Mouse (Mus musculus) testis, postnatal 14 days (tissue): ENCODE measurements around the gene Adcy9.

ENCODE experiments used
- DNase-seq: peaks from one replicate; pipeline ENCODE4 v3.0.0; 2021; ENCODE audit warnings: low spot score

Gene Adcy9

DNA sequence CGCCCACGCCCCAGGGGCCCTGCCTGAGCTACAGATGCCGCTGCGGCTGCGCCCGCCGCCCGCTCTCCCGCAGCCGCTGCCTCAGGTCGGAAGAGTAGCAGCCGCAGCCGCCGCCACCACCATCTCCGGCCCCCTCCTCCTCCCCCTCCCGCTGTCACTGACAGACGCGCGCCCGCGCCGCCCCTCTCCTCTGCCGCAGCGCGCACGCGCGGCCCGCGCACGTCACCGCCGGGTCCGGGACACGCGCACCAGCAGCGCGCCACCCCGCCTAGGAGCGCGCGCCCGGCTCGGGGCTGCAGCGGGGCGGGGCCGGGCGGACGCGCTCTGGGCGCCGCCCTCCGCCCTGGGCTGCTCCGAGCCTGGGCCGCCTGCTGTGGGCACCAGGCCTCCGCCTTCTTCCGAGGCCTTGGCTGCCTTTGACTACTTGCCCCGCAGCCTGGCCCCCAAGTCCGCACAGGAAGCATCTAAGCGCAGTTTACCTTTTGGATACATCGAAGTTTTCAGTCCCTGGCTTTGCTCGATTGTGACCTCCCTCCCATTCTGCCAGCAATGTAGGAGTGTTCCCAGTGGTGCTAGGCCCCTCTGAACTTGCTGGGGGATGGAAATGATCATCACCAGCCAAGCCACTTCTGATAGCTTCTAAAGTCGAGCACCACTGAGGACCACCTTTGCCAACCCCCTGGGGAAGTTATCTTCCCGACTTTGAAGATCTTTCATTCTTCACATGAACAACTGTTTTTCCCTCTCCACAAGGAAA, at the start of gene Adcy9:
Adcy9 (minus strand) TSS at position 201 of the 757 bp plus-strand sequence.
- DNase-seq, result peak; percentile 87

DNA sequence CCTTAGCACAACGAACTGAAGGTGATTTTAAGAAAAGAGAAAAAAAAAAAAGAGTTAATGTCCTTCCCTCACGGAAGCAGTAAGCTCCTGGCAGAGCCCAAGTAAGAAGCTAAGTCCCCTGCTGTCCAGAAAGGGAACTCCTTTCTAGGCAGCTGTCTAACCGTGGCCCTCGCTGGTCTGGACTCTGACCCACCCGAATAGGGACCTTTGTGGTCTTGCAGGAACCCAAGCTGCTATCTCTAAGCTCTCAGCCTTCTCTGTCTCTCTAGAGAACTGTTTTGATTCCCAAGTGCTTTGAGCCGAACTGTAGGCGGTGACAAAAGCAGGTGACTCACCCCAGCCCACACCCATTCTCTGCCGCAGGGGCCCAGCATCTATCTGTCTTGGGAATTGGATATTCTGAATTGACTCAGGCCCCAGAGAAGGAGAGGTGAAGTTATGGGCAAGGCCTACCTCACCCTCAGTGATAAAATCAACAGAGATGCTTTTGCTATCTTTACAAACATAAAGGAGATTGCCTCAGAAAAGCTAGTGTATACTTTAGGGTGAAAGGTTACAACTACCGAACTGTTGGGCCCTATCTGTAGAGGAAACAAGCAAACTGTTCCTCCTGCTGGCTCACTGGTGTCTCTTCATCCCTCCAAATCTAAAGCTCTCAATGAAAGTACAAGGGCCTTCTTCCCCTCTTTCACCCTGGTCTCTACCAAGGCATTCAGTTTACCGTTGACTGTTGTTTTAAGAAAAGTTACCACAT, 49.5 kb upstream of the Adcy9 start:
- no peak for DNase-seq

DNA sequence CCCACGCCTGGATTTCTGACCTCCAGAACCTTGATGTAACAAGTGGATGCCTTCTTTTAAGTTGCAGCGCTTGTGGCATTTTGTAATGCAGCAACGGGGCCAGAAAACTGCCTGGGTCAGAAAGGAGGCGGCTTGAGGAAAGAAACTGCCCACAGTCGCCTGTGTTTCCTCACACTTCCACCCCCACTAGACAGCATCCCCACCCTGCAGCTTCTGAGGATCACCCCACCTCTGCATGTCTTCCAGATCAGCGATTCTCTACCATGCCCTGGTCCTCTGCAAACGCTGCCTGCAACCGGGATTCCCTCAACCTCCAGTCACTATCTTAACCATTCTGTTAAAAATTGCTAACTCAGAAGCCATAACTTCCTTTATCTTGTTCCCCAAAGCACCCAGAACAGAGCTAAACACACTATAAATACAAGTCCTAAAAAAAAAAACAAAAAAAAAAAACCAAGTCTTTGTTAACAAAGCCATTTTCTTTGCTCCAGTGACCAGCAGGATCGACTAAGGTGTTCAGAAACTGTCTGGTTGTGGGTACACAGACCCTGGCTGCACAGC, 44.3 kb upstream of the Adcy9 start:
- no peak for DNase-seq

GRCm38 (mm10) chr16:4457927-4458326, 37.6 kb upstream of the Adcy9 start:
- no peak for DNase-seq

- DNase-seq, result no peak
These were observed 36.1 kb upstream of the Adcy9 start for GRCm38 (mm10) chr16:4456391-4456790.

DNA sequence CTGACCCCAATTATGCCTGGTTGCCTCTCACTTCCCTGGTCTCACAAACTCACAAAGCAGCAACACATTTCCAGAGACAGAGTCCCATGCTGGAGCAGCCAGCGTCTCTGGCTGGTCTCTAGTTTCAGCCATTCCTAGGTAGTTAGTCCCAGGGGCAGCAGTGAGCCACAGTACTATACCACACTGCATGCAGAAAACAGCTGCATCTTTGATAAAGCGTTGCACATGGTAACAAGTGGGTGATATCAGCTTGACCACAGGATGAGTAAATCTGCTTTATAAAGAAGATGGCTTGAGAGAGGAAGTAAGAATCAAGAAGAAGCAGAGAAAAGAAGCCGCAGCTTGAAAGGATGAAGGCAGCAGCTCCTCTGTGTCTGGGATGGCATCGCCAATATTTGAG, 35.4 kb upstream of the Adcy9 start:
- DNase-seq, result no peak

GRCm38 (mm10) chr16:4454563-4454962, 34.3 kb upstream of the Adcy9 start:
- no peak for DNase-seq

DNA sequence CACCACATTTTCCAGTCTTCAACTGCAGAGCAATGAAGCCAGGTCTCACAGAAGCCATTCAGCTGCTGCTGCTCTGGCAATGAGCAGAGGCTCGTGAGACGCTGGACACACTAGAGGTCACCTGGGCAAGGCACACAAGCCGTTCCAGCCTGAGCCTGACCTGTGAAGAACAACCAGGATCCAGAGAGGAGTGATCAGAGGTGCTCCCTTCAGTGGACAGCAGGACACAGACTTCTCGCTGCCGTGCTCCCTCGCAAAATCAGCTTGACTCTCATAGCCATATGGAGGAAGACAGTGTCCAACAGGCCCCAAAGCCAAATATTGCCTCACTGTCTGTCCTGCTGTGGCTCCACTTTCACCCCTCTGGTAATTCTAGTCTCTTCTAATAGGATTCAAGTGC, 29.1 kb upstream of the Adcy9 start:
- no peak for DNase-seq

DNA sequence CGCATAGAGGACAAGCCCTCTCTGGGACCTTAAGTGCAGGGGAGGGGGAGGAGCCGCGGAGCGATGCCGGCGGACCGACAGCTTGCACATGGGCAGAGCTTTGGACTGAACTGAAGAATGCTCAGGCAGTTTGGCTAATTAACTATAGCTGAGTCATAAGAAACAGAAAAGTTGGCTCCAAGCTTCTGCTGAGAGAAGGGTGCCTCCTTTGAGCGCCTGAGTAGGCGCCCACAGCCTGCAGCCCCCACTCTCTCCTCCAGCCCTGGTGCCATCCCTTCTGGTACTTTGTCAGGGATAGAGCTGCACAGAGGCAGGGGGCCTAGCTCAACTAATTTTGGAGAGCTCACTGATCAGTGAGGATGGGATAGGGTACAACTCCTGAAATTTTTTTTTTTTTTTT, 27.9 kb upstream of the Adcy9 start:
- no peak for DNase-seq

DNA sequence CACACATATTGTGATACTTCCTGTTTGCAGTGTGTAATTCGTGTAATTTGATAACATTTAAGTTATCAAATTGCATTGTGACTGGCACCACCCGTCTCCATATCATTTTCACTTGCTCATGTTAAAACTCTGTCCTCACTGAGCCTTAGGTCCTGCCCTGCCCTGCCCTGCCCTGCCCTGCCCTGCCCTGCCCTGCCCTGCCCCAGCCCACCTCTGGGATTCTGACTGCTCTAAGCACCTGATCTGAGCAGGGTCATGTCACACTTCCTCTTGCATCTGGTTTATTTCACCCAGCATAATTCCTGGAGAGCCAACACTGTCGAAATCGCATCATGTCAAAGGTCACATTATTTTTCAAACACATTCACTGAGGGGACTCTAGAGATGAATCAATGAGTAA, 26.1 kb upstream of the Adcy9 start:
- no peak for DNase-seq

- no peak for DNase-seq
These were observed 24.1 kb upstream of the Adcy9 start for GRCm38 (mm10) chr16:4444378-4444777.

DNA sequence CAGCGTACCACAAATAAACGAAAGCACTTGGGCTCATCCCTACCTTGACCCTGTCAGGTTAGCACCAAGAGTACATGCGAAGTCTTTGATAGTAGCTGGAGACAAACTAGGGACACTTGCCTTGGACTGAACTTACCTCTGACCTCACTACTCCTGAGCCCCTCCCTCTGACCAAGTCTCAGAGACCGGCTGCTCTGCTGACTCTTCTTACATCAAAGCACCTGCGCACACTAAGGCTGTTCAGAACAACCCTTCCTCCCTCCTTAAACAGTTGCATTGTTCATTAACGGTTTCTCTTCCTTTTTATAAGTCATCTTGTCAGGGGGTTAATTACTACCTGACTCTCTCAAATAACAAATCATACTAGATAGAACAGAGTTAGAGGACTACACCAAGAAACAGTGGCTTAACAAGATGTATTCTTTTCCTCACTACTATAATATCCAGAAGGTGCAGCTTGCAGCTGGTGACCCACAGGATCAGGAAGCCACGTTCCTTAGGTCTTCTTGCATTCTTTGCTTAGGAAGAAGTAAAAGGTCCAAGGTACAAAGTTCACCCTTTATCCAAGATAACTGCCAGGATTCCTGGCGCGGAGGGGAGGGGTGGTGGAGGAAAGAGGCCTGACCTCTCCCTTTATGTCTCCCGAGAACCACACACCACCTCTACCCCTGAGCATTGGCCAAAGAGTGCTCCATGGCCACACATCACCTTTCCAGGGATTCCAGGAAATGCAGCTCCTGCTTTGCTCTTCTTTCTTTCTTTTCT, 19.2 kb upstream of the Adcy9 start:
- DNase-seq, result no peak

DNA sequence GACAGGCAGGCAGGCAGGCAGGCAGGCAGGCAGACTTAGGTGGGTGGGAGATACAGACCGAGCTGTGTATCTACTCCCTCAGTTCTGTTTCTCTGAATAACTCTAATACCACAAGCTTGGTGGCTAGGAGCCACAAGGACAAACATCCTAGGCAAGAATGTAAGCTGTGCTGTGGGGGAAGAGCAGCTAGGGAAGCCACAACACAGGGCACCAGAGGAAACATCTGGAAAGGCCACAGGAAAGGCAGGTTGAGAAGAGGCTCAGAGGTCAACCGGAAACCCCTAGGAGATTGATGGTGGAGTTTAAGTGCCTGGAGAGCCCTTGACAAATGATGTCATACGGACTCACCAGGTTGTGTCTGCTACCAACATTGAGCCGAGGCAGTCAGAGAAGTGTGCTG, 16.4 kb upstream of the Adcy9 start:
- no peak for DNase-seq

DNA sequence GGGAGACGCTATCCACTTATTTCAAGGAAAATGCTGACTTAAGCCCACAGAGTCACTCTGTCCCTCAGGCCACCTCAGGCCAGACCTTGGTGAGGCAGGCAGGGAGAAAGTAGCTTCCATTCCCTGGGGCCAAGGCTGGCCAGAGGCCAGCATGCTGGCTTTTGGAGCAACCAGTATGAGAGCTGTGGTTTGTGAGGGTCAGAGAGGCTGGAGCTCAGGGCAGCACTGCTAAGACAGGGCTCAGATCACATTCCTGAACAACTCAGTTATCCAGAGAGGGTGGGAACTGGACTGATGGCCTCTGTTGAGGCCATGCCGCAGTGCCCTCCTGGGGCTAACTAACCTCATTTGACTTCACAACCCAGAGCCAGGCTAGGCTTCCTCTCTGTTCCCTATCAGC, 15.1 kb upstream of the Adcy9 start:
- no peak for DNase-seq

- DNase-seq, result no peak
These were observed 11.5 kb upstream of the Adcy9 start for GRCm38 (mm10) chr16:4431841-4432240.

- DNase-seq, result no peak
These were observed 10.7 kb upstream of the Adcy9 start for GRCm38 (mm10) chr16:4431013-4431412.

DNA sequence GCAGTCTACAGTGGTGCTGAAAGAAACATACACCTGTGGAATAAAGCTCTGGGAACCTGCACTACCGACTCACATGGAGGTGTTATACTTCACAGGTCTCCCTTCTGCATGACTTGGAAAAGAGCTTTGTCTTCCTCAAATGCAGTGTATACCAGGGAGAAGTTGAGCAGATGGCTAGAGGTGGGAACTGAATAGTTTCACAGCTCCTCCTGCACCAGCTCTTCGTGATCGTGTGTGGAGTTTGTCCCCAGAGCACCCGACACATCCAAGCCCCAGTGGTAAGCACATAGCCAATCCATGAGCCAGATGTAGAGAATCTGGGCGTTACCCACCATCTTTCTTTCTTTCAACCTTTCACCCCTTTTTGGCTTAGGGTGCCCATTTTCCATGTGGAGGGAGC, 9.9 kb upstream of the Adcy9 start:
- no peak for DNase-seq

DNA sequence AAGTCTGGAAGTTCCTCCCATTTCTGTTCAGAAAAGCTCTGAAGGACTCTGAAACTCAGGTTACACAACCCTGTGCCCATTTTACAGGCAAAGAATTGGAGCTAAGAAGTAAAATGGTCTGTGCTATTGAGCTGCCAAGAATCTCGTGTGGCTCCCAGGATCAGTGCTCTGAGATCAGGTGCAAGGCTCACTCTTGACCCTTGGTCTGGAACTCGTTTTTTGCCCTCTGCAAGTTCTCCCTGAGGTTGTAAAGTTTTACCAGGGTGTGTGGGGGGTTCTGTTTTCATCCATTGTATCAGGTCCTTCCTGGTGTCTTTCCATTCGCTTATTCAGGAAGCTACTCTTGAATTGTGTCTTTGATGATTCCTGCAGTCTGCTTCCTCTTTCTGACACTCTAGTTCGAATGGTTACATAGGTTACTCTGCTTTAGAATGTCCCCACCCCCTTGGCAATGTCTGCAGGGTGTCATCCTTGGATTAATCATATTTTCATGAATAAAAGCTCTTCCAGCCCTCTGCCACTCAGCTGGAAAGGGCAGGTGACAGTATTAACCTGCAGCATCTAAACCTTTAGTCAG, 5.4 kb upstream of the Adcy9 start:
- DNase-seq, result no peak

DNA sequence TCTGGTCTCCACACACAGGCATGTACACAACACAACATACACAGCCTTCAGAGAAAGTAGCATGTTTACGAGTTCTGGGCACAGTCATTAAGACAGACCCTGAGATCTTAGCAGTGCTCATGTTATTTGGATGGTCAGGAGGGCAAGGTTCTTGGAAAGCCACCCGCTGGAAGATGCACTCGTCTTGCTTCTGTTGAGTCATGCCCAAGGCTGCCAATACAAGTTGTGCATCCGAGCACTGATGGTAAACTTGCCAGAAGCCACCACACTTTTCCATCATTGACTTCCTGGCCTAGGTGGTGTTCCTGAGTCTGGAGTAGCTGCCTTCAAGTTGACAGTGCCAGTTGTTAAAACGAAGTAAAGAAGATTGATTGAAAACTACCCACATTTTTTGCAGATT, 3.3 kb upstream of the Adcy9 start:
- no peak for DNase-seq

GRCm38 (mm10) chr16:4422991-4423390, 2.7 kb upstream of the Adcy9 start:
- no peak for DNase-seq

GRCm38 (mm10) chr16:4419546-4420297, 576 bp downstream of the Adcy9 start:
- peak; percentile 54 for DNase-seq
